Mouse (Mus musculus): ENCODE measurements around the gene 1700061G19Rik. TPM values are rescaled to one million over a fixed set of nuclear protein-coding genes. Genes with fewer than 3 reads are reported as not detected.

The 1700061G19Rik gene
- 0.33 and 0.40 TPM in 2 replicates for polyA plus RNA-seq (2016; fragmentation: Nextera tagmentation; extraction: Ambion mirVana)

DNA sequence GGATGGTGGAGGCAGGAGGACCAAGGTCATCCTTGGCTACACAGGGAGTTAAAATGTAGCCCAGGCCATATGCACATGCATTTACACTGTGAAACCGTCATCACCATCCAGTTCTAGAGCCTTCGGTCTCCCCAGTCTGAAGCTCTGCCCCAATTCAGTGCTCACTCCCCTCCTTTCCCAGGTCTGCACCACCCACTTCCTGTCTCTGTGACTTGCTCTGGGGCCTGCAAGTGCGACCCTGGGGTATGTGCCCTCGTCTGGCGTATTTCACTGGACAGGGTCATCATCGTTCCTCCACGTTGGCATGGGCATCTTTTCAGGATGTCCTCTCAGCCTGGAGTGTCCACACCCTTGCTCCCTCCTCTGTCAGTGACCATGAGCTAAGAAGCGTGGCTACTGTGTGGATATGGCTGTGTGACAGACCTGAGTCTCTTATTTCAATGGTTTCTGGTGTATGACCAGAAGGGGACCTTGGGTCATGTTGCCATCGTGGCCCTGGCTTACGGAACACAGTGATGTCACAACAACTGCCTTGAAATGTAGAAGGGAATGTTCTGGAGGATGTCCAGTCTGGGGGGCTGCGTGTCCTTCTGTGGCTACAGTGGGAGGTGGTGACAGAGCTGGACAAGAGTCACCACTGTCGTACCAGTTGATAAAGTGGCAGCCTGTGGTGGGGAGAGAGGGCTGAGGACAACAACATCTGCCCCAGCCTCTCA lies at the start of gene 1700061G19Rik:
Gene 1700061G19Rik, plus strand, starts transcription at position 542 of the 716 bp plus-strand sequence.
- Histone ChIP-seq H3K27me3 (ENCODE audit: insufficient read depth, poor library complexity, severe bottlenecking) (no peaks in the 10 kb centered on the region), H3K36me3 (no peaks in the 10 kb centered on the region), H3K9me3 (no peaks in the 10 kb centered on the region), H3K27ac (no peak within 1 kb of the TSS), H3K4me1 (no peaks in the 10 kb centered on the region), H3K4me3 (no peak within 1 kb of the TSS)
- DNase-seq (ENCODE audit: low spot score) = no peak
- 78% methylated on average over 12 of the region's 12 CpGs for WGBS

GRCm38 (mm10) chr17:56826718-56827117 lies 48.6 kb upstream of the 1700061G19Rik start:
- peaks cover 37% of the 10 kb centered on the region for H3K27me3 ChIP-seq (ENCODE audit: insufficient read depth, poor library complexity, severe bottlenecking)
- DNase-seq (ENCODE audit: low spot score) = no peak
- no peaks in the 10 kb centered on the region for H3K36me3 ChIP-seq
- peaks cover 18% of the 10 kb centered on the region for H3K4me1 ChIP-seq
- H3K27ac ChIP-seq = no peak overlapping the region
- H3K9me3 ChIP-seq = no peaks in the 10 kb centered on the region
- 58% methylated on average over 2 of the region's 2 CpGs for WGBS
- no peak overlapping the region for H3K4me3 ChIP-seq

GRCm38 (mm10) chr17:56829171-56829570 lies 46.1 kb upstream of the 1700061G19Rik start:
- Histone ChIP-seq H3K4me3 (peak overlapping the region; percentile 73; the same call in 1 of the 2 replicates), H3K9me3 (no peaks in the 10 kb centered on the region), H3K36me3 (no peaks in the 10 kb centered on the region), H3K27me3 (ENCODE audit: insufficient read depth, poor library complexity, severe bottlenecking) (peaks cover 50% of the 10 kb centered on the region), H3K4me1 (peaks cover 18% of the 10 kb centered on the region), H3K27ac (no peak overlapping the region)
- WGBS = 31% methylated on average over 11 of the region's 11 CpGs
- no peak for DNase-seq (ENCODE audit: low spot score)

DNA sequence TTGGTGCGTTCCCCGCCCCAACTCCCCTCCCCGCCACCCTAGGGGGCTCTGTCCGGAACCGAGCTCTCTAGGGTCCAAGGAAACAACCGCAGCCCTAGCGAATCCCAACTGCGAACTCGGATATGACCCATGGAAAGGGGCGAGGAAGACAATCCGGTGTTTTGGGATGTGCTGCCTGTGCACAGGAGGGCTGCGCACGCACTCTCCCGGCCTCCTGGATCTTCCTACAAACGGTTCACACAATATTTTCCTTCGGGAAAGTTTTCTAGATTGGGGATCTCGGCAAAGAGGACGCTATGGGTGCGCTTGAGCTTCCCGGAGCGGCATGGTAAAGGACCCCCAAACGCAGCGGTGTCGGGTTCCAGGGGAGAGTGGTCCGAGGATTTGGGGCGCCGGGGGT lies 45.5 kb upstream of the 1700061G19Rik start:
- Histone ChIP-seq H3K4me3 (peak overlapping the region; percentile 73), H3K27me3 (ENCODE audit: insufficient read depth, poor library complexity, severe bottlenecking) (peaks cover 45% of the 10 kb centered on the region), H3K36me3 (no peaks in the 10 kb centered on the region), H3K27ac (no peak overlapping the region), H3K9me3 (no peaks in the 10 kb centered on the region), H3K4me1 (peaks cover 18% of the 10 kb centered on the region)
- DNase-seq (ENCODE audit: low spot score) = no peak
- 1% methylated on average over 27 of the region's 27 CpGs for WGBS

DNA sequence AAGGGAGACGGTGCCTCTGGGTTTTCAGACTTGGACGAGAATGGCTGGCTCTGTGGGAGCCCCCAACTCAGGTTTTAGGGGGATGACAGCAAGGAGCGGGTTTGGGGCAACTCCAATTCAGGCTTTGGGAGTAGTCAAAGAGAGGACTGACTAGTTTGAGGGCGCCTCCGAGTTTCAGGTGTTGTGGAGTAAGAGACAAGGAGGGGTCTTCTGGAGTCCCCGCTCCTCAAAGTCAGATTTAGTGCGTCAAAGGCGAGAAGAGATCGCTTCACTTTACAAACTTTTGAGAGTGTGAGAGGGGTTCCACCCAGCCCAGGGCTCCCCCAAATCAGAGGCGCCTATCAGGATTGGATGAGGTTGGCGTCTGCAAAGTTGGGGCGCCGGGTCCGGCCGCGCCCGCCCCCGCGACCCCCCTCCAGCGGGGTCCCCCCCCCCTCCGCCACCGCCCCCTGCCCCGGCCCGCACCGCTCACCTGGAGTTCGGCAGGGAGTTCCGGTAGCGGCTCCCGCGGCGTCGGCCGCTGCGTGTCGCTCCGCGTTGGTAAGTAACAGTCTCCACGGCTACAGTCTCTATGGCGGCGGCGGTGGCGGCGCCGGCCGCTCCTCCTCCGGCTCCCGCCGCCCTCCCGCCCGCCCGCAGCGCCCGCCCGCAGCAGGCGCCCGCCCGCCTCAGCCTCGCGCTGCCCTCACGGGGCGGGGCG lies 44.7 kb upstream of the 1700061G19Rik start, which contains the start of gene Rfx2:
Gene Rfx2, minus strand, starts transcription at position 603 of the 700 bp plus-strand sequence.
- peak within 1 kb of the TSS; percentile 87 for H3K27ac ChIP-seq
- under 1% methylated on average over 60 of the region's 62 CpGs for WGBS
- no peaks in the 10 kb centered on the region for H3K36me3 ChIP-seq
- peaks cover 45% of the 10 kb centered on the region for H3K27me3 ChIP-seq (ENCODE audit: insufficient read depth, poor library complexity, severe bottlenecking)
- peak within 1 kb of the TSS; percentile 73 for H3K4me3 ChIP-seq
- no peaks in the 10 kb centered on the region for H3K9me3 ChIP-seq
- DNase-seq (ENCODE audit: low spot score) = no peak
- peaks cover 18% of the 10 kb centered on the region for H3K4me1 ChIP-seq

- under 1% methylated on average over 42 of the region's 42 CpGs for WGBS
- H3K27me3 ChIP-seq (ENCODE audit: insufficient read depth, poor library complexity, severe bottlenecking) = peaks cover 51% of the 10 kb centered on the region
- H3K4me3 ChIP-seq = peak overlapping the region; percentile 73
- H3K4me1 ChIP-seq = peaks cover 18% of the 10 kb centered on the region
- no peaks in the 10 kb centered on the region for H3K9me3 ChIP-seq
- peak overlapping the region; percentile 87 for H3K27ac ChIP-seq
- peak; percentile 99 for DNase-seq (ENCODE audit: low spot score)
- H3K36me3 ChIP-seq = no peaks in the 10 kb centered on the region
Observed at GRCm38 (mm10) chr17:56831111-56831816, 44.0 kb upstream of the 1700061G19Rik start.

DNA sequence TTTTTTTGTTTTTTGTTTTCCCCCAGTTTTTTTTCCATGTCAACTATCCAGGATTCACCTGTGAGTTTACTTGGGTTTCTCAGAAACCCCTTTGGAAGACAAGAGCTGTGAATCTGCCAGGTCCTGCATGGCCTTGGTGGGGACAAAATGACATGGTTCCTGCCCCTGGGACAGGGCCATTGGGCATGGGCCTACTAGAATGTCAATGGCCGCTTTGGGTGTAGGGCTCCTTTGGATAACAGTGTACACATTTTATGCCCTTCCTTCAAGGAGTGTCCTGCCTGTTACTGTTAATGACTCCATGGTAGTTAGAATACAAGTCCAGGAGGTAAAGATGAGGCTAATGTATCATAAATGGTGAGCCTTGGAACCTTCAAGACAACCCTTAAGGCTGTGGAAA lies 42.4 kb upstream of the 1700061G19Rik start:
- DNase-seq (ENCODE audit: low spot score) = no peak
- Histone ChIP-seq H3K36me3 (no peaks in the 10 kb centered on the region), H3K4me3 (no peak overlapping the region), H3K27ac (no peak overlapping the region), H3K4me1 (peaks cover 18% of the 10 kb centered on the region), H3K27me3 (ENCODE audit: insufficient read depth, poor library complexity, severe bottlenecking) (peaks cover 60% of the 10 kb centered on the region), H3K9me3 (no peaks in the 10 kb centered on the region)
- 75% methylated on average over 1 of the region's 1 CpGs for WGBS

- Histone ChIP-seq H3K36me3 (no peaks in the 10 kb centered on the region), H3K9me3 (no peaks in the 10 kb centered on the region), H3K4me1 (peaks cover 18% of the 10 kb centered on the region), H3K27ac (no peak overlapping the region), H3K27me3 (ENCODE audit: insufficient read depth, poor library complexity, severe bottlenecking) (peaks cover 60% of the 10 kb centered on the region), H3K4me3 (no peak overlapping the region)
- WGBS = 88% methylated on average over 1 of the region's 1 CpGs
- no peak for DNase-seq (ENCODE audit: low spot score)
Observed at GRCm38 (mm10) chr17:56833381-56833780, 41.9 kb upstream of the 1700061G19Rik start.

DNA sequence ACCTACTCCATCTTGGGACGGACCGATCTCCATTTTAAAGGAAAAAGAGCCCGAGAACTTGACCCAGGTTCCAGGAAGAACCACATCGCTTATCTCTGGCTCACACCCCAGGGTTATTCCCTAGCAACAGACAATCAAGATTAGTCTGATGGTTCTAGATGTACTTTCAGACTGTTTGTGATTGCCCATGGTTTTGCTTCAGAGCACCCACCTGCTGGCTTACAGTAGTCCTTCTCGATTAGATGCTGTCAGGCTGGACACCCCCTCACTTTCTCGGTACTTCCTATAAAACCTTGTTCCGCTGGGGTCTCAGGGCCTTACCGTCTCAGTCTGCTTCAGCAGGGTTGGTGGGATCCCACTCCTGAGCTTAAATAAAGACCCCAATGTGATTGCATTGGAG lies 38.9 kb upstream of the 1700061G19Rik start:
- Histone ChIP-seq H3K27ac (no peak overlapping the region), H3K4me3 (no peak overlapping the region), H3K36me3 (no peaks in the 10 kb centered on the region), H3K9me3 (no peaks in the 10 kb centered on the region), H3K27me3 (ENCODE audit: insufficient read depth, poor library complexity, severe bottlenecking) (peaks cover 38% of the 10 kb centered on the region), H3K4me1 (no peaks in the 10 kb centered on the region)
- 84% methylated on average over 8 of the region's 8 CpGs for WGBS
- DNase-seq (ENCODE audit: low spot score) = no peak

DNA sequence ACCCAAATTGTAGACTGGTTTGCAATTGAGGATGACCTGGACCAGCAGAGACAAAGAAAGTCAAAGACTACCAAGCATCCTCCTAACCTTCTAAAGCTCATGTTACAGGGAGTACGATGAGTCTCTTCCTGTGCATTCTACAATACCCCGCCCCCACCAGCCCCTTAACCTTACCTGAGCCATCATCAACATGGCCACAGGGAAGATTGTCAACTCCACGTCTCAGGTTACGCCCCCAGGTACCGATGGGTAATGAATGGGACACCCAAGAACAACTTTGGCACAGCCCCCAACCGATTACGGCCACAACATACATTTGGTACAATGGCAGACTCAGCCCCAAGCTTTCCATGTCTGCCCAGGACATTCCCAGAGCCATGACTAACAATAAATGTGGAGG lies 34.8 kb upstream of the 1700061G19Rik start:
- Histone ChIP-seq H3K4me1 (no peaks in the 10 kb centered on the region), H3K36me3 (no peaks in the 10 kb centered on the region)
- 78% methylated on average over 7 of the region's 7 CpGs for WGBS

GRCm38 (mm10) chr17:56842173-56842572 lies 33.1 kb upstream of the 1700061G19Rik start:
- WGBS = 82% methylated on average over 5 of the region's 5 CpGs
- no peak overlapping the region for H3K4me3 ChIP-seq
- no peaks in the 10 kb centered on the region for H3K4me1 ChIP-seq
- DNase-seq (ENCODE audit: low spot score) = no peak
- H3K27ac ChIP-seq = no peak overlapping the region
- H3K36me3 ChIP-seq = no peaks in the 10 kb centered on the region
- H3K9me3 ChIP-seq = no peaks in the 10 kb centered on the region
- H3K27me3 ChIP-seq (ENCODE audit: insufficient read depth, poor library complexity, severe bottlenecking) = peaks cover 19% of the 10 kb centered on the region; the same call in 1 of the 2 replicates

More for the DNA sequence above, 34.8 kb upstream of the 1700061G19Rik start:
- Histone ChIP-seq H3K4me3 (no peak overlapping the region), H3K27me3 (ENCODE audit: insufficient read depth, poor library complexity, severe bottlenecking) (peaks cover 24% of the 10 kb centered on the region; the same call in 1 of the 2 replicates), H3K9me3 (no peaks in the 10 kb centered on the region), H3K27ac (no peak overlapping the region)
- DNase-seq (ENCODE audit: low spot score) = no peak

DNA sequence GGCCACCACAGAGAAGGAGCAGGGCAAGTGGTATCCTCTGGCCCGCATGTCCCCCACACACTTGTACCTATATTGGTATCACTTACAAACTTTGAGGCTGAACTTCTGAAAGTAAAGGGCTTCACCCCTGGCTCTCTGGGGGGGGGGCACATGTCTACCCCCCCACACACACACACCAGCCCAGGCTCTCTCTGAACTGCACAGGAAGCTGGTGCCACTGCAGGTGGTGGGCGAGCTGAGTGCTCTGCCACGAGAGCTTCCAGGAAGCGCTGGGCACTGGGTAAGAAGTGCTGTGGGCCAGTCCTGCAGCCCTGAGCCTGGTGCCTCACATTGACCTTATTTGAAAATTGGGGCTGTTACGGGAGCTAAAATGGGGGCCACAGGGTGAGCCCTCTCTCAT lies 31.6 kb upstream of the 1700061G19Rik start:
- no peaks in the 10 kb centered on the region for H3K9me3 ChIP-seq
- no peak overlapping the region for H3K27ac ChIP-seq
- no peak overlapping the region for H3K4me3 ChIP-seq
- no peaks in the 10 kb centered on the region for H3K36me3 ChIP-seq
- H3K4me1 ChIP-seq = no peaks in the 10 kb centered on the region
- H3K27me3 ChIP-seq (ENCODE audit: insufficient read depth, poor library complexity, severe bottlenecking) = peaks cover 7% of the 10 kb centered on the region; the same call in 1 of the 2 replicates
- WGBS = 78% methylated on average over 5 of the region's 5 CpGs
- no peak for DNase-seq (ENCODE audit: low spot score)

DNA sequence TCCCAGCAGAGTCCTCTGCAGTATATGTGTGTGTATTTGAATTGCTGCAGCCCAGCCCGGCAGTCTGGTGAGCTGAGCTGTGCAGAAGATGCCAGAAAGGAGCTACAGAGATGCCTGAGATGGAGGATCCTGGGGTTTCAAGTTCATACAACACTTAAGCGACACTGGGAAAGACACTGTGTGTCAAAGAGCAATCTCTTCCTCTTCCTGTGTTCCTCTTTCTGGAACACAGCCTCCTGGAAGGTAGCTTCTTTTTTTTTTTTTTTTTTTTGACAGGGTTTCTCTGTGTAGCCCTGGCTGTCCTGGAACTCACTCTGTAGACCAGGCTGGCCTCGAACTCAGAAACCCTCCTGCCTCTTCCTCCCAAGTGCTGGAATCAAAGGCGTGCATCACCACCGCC lies 26.5 kb upstream of the 1700061G19Rik start:
- Histone ChIP-seq H3K4me3 (no peak overlapping the region), H3K4me1 (no peaks in the 10 kb centered on the region), H3K27me3 (ENCODE audit: insufficient read depth, poor library complexity, severe bottlenecking) (peaks cover 16% of the 10 kb centered on the region; the same call in 1 of the 2 replicates), H3K27ac (no peak overlapping the region), H3K36me3 (no peaks in the 10 kb centered on the region), H3K9me3 (no peaks in the 10 kb centered on the region)
- DNase-seq (ENCODE audit: low spot score) = no peak
- WGBS = 83% methylated on average over 5 of the region's 5 CpGs

Measured in heart, embryonic 10.5 days (tissue).